Mouse (Mus musculus): ENCODE measurements around the gene Ccdc182. TPM values are rescaled to one million over a fixed set of nuclear protein-coding genes. Genes with fewer than 3 reads are reported as not detected.
A peak's percentile ranks its signal among the peaks of the same experiment; 100 is the strongest.

The Ccdc182 gene
- polyA plus RNA-seq, 1 experiment from 2014 or later = not detected

- no peak for TF ChIP-seq CTCF (IDR thresholded peaks at IDR 0.05; ENCODE audit: low read depth)
- TF ChIP-seq EP300 (IDR thresholded peaks at IDR 0.05; ENCODE audit: low read depth) = no peak
- no peaks in the 10 kb centered on the region for H3K9me3 ChIP-seq (ENCODE audit: low read length)
- H3K36me3 ChIP-seq (replicated peaks; ENCODE audit: insufficient read depth, low read length) = no peaks in the 10 kb centered on the region
- H3K4me1 ChIP-seq (ENCODE audit: insufficient read depth) = no peaks in the 10 kb centered on the region
- 66% methylated on average over 6 of the region's 6 CpGs for WGBS (ENCODE audit: insufficient replicate concordance)
- DNase-seq (no peak), ATAC-seq (no peak)
- no peak overlapping the region for H3K9ac ChIP-seq (replicated peaks)
- H3K27me3 ChIP-seq (ENCODE audit: insufficient read depth, low read length) = no peaks in the 10 kb centered on the region
- no peak overlapping the region for H3K4me3 ChIP-seq (ENCODE audit: low read depth, low read length)
- H3K27ac ChIP-seq (ENCODE audit: low read depth) = no peak overlapping the region
- no peak overlapping the region for H3K4me2 ChIP-seq (ENCODE audit: low read depth, low read length)
Measured at GRCm38 (mm10) chr11:88301619-88302018, 7.8 kb downstream of the Ccdc182 start.

DNA sequence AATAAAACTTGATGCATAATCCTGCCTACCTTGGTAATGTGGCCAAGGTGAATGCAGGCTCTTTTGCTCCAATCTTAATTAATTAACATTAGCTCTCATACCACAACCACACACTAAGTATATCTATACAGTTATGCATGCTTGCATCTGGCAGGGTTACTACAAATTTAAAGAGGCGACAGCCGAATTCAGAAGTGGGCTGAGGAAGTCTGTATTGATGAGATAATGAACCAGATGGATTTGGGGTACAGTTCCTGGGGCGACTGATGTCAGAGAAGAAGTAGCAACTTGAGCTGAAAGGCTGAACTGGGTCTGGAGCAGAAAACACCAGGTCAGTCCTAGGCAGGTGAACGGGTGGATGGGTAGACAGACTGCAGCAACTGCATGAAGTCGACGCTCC, 11.9 kb downstream of the Ccdc182 start:
- ATAC-seq (no peak), DNase-seq (no peak)
- Histone ChIP-seq H3K4me2 (ENCODE audit: low read depth, low read length) (no peak overlapping the region), H3K36me3 (replicated peaks; ENCODE audit: insufficient read depth, low read length) (no peaks in the 10 kb centered on the region), H3K4me1 (ENCODE audit: insufficient read depth) (no peaks in the 10 kb centered on the region), H3K9me3 (ENCODE audit: low read length) (no peaks in the 10 kb centered on the region), H3K27me3 (ENCODE audit: insufficient read depth, low read length) (no peaks in the 10 kb centered on the region), H3K27ac (ENCODE audit: low read depth) (no peak overlapping the region), H3K4me3 (ENCODE audit: low read depth, low read length) (no peak overlapping the region), H3K9ac (replicated peaks) (no peak overlapping the region)
- 53% methylated on average over 6 of the region's 6 CpGs for WGBS (ENCODE audit: insufficient replicate concordance)
- TF ChIP-seq EP300 (IDR thresholded peaks at IDR 0.05; ENCODE audit: low read depth) (no peak), CTCF (IDR thresholded peaks at IDR 0.05; ENCODE audit: low read depth) (no peak)

GRCm38 (mm10) chr11:88307616-88308543, 14.0 kb downstream of the Ccdc182 start:
- TF ChIP-seq EP300 (IDR thresholded peaks at IDR 0.05; ENCODE audit: low read depth) (no peak), CTCF (IDR thresholded peaks at IDR 0.05; ENCODE audit: low read depth) (peak; percentile 41)
- Histone ChIP-seq H3K27me3 (ENCODE audit: insufficient read depth, low read length) (no peaks in the 10 kb centered on the region), H3K27ac (ENCODE audit: low read depth) (no peak overlapping the region), H3K9ac (replicated peaks) (no peak overlapping the region), H3K4me1 (ENCODE audit: insufficient read depth) (no peaks in the 10 kb centered on the region), H3K9me3 (ENCODE audit: low read length) (no peaks in the 10 kb centered on the region), H3K4me3 (ENCODE audit: low read depth, low read length) (no peak overlapping the region), H3K4me2 (ENCODE audit: low read depth, low read length) (no peak overlapping the region), H3K36me3 (replicated peaks; ENCODE audit: insufficient read depth, low read length) (no peaks in the 10 kb centered on the region)
- no peak for DNase-seq
- 70% methylated on average over 14 of the region's 14 CpGs for WGBS (ENCODE audit: insufficient replicate concordance)
- no peak for ATAC-seq

DNA sequence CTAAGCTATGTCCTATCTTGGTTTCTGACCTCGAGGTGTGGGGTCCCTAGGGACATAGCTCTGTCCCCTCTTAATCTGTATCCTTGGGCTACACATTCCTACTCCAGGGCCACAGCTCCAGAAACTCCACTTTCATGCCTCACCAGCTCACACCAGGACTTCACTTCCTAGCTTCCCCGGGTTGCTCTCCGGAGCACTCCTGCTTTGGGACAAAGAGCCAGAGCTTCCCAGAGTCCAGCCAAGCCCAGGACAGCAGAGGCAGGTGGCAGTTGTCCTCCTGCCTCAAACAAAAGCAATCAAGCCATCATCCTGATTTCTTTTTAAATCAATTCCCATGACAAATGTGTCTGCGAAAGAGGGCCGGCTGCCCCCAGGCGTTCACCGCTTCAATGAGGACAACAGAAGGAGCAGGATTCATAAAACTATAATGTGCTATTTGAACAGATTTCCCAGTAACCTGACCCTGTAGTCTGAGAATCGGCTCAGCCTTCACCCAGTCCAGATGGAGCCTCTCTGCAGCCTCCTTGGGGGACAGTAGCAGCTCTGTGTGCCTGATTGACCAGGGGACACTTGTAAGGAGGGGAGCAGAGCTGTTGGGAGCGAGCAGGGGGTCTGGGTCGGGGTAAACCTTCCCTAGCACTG, 15.3 kb downstream of the Ccdc182 start:
- H3K4me3 ChIP-seq (ENCODE audit: low read depth, low read length) = no peak overlapping the region
- DNase-seq (no peak), ATAC-seq (no peak)
- TF ChIP-seq EP300 (IDR thresholded peaks at IDR 0.05; ENCODE audit: low read depth) = no peak
- no peak for TF ChIP-seq CTCF (IDR thresholded peaks at IDR 0.05; ENCODE audit: low read depth)
- WGBS (ENCODE audit: insufficient replicate concordance) = 79% methylated on average over 10 of the region's 10 CpGs
- no peak overlapping the region for H3K27ac ChIP-seq (ENCODE audit: low read depth)
- no peaks in the 10 kb centered on the region for H3K9me3 ChIP-seq (ENCODE audit: low read length)
- no peak overlapping the region for H3K4me2 ChIP-seq (ENCODE audit: low read depth, low read length)
- no peak overlapping the region for H3K9ac ChIP-seq (replicated peaks)
- no peaks in the 10 kb centered on the region for H3K27me3 ChIP-seq (ENCODE audit: insufficient read depth, low read length)
- H3K4me1 ChIP-seq (ENCODE audit: insufficient read depth) = peaks cover 2% of the 10 kb centered on the region; the same call in 1 of the 2 replicates
- H3K36me3 ChIP-seq (replicated peaks; ENCODE audit: insufficient read depth, low read length) = no peaks in the 10 kb centered on the region

- DNase-seq (no peak), ATAC-seq (no peak)
- 75% methylated on average over 6 of the region's 6 CpGs for WGBS (ENCODE audit: insufficient replicate concordance)
- Histone ChIP-seq H3K9ac (replicated peaks) (no peak overlapping the region), H3K4me3 (ENCODE audit: low read depth, low read length) (no peak overlapping the region), H3K27ac (ENCODE audit: low read depth) (no peak overlapping the region), H3K4me2 (ENCODE audit: low read depth, low read length) (no peak overlapping the region), H3K4me1 (ENCODE audit: insufficient read depth) (peaks cover 2% of the 10 kb centered on the region; the same call in 1 of the 2 replicates), H3K9me3 (ENCODE audit: low read length) (no peaks in the 10 kb centered on the region), H3K27me3 (ENCODE audit: insufficient read depth, low read length) (no peaks in the 10 kb centered on the region), H3K36me3 (replicated peaks; ENCODE audit: insufficient read depth, low read length) (no peaks in the 10 kb centered on the region)
- TF ChIP-seq EP300 (IDR thresholded peaks at IDR 0.05; ENCODE audit: low read depth) (no peak), CTCF (IDR thresholded peaks at IDR 0.05; ENCODE audit: low read depth) (no peak)
Measured at GRCm38 (mm10) chr11:88310773-88311172, 16.9 kb downstream of the Ccdc182 start.

DNA sequence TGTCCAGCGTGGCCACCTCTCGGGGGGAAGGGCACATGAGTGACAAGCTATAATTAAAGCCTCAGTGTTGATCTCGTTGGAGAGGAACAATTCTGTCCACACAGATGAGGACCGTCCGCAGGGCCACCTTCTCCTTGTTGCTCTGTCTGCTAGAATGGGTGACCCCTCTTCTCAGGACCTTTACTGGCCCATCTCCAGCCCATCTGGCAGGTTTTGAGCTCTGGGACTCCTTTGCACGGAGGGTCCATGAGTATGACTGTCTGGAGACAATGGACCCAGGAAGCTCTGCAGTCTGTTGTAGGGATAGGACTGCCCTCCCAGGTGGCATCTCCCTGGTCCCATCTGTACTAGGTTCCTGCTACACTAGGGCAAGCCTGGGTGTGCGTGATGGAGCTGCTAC, 17.7 kb downstream of the Ccdc182 start:
- WGBS (ENCODE audit: insufficient replicate concordance) = 68% methylated on average over 7 of the region's 7 CpGs
- H3K36me3 ChIP-seq (replicated peaks; ENCODE audit: insufficient read depth, low read length) = no peaks in the 10 kb centered on the region

More for the DNA sequence above, 17.7 kb downstream of the Ccdc182 start:
- ATAC-seq = no peak
- H3K9ac ChIP-seq (replicated peaks) = no peak overlapping the region
- DNase-seq = no peak
- no peaks in the 10 kb centered on the region for H3K27me3 ChIP-seq (ENCODE audit: insufficient read depth, low read length)
- no peak overlapping the region for H3K4me3 ChIP-seq (ENCODE audit: low read depth, low read length)
- TF ChIP-seq CTCF (IDR thresholded peaks at IDR 0.05; ENCODE audit: low read depth) (no peak), EP300 (IDR thresholded peaks at IDR 0.05; ENCODE audit: low read depth) (no peak)
- H3K9me3 ChIP-seq (ENCODE audit: low read length) = no peaks in the 10 kb centered on the region
- no peak overlapping the region for H3K27ac ChIP-seq (ENCODE audit: low read depth)
- H3K4me1 ChIP-seq (ENCODE audit: insufficient read depth) = peaks cover 2% of the 10 kb centered on the region; the same call in 1 of the 2 replicates
- H3K4me2 ChIP-seq (ENCODE audit: low read depth, low read length) = no peak overlapping the region
